Mouse (Mus musculus): Measurements from ENCODE around the gene Ppil4. TPM values are rescaled to one million over a fixed set of nuclear protein-coding genes. Genes with fewer than 3 reads are reported as not detected.

The Ppil4 gene
- polyA plus RNA-seq (2021; fragmentation: Nextera tagmentation) = 22.4 and 29.8 TPM in 2 replicates
- long read RNA-seq, experiment 1, transcript Ppil4-201 (13 exons, 3,471 nt) = major isoform, 118 of 180 reads
- long read RNA-seq, experiment 1, partial matches to known transcripts = 20 of 180 reads
- long read RNA-seq, experiment 1, other reads (novel, unspliced or antisense) = 42 of 180 reads
- long read RNA-seq, experiment 2, transcript Ppil4-201 (13 exons, 3,471 nt) = major isoform, 20 of 81 reads
- long read RNA-seq, experiment 2, partial matches to known transcripts = 42 of 81 reads
- long read RNA-seq, experiment 2, other reads (novel, unspliced or antisense) = 19 of 81 reads

GRCm38 (mm10) chr10:7792751-7793385, at the start of gene Ppil4, which contains the start of gene Ginm1:
Gene Ppil4, plus strand, starts transcription at chr10:7792891.
Gene Ginm1, minus strand, starts transcription at chr10:7792824.

DNA sequence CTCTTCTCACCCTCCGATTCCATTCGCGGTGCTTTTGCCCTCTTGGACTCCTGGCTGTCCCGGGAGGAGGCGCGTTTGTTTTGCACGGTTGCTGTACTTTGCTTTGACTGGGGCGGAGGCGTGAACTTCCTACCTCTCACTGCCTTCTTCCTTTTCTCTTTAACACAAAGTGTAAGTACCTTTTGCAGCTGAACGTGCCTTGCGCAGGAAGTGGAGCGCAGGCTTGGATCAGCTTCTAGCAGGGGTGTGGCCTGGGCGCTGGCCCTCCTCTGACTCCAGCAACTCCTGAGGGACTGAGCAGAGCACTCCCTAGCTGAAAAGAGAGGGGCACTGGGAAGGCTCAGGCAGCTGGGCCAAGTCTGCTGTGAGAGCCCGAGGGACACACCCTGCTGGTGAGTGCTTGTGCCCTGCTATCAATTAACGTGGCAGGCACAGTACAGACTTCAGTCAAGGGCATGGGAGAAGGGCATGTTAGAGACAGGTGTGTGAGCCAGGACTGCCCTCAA, 39.5 kb downstream of the Ppil4 start, which contains the start of gene Zc3h12d:
Gene Zc3h12d (plus strand): TSS at position 300 of the 506 bp plus-strand sequence.

Other genes starting within 250 kb of the Ppil4 start
- 66.2 and 95.4 TPM in 2 replicates for gene Lrp11, start 203.1 kb upstream of the Ppil4 start, polyA plus RNA-seq (2021; fragmentation: Nextera tagmentation)
- 9.5 and 12.1 TPM in 2 replicates for gene Nup43, start 125.4 kb upstream of the Ppil4 start, polyA plus RNA-seq (2021; fragmentation: Nextera tagmentation)
- 224 and 296 TPM in 2 replicates for gene Pcmt1, start 111.8 kb upstream of the Ppil4 start, polyA plus RNA-seq (2021; fragmentation: Nextera tagmentation)
- gene Lats1, start 111.7 kb upstream of the Ppil4 start, polyA plus RNA-seq (2021; fragmentation: Nextera tagmentation) = 1.2 and 3.1 TPM in 2 replicates
- 12.8 and 13.2 TPM in 2 replicates for gene Katna1, start 66.9 kb upstream of the Ppil4 start, polyA plus RNA-seq (2021; fragmentation: Nextera tagmentation)
- 38.3 and 40.5 TPM in 2 replicates for gene Ginm1, start 67 bp upstream of the Ppil4 start, polyA plus RNA-seq (2021; fragmentation: Nextera tagmentation)
- 0.04 TPM in 1 of 2 replicates, not detected in the other for gene Zc3h12d, start 39.6 kb downstream of the Ppil4 start, polyA plus RNA-seq (2021; fragmentation: Nextera tagmentation)
- gene Tab2, start 163.3 kb downstream of the Ppil4 start, polyA plus RNA-seq (2021; fragmentation: Nextera tagmentation) = 6.4 and 9.5 TPM in 2 replicates

Data from left cerebral cortex, adult 6 months (tissue).